Mouse (Mus musculus) embryonic fibroblast, embryonic 13.5 days (primary cell): ENCODE measurements at regions not wholly inside any gene's neighbourhood (a gene's known extent, or its start where the extent isn't known, plus 50 kb on each side); places are given as distances from the start of the nearest gene placed in this dataset.

Experiments
- H3K27ac ChIP-seq: 2 replicates; pipeline ENCODE4 v1.5.1; 2012; ENCODE audit warnings: low read length, control low read depth, inconsistent platforms; ENCODE audit not compliant: insufficient read depth
- H3K4me1 ChIP-seq: 2 replicates; pipeline ENCODE4 v1.6.1; 2011; ENCODE audit warnings: low read length; ENCODE audit not compliant: control insufficient read depth, insufficient read depth
- H3K4me3 ChIP-seq: 2 replicates; pipeline ENCODE4 v1.5.1; 2011; ENCODE audit warnings: mild to moderate bottlenecking, control low read depth, low read length; ENCODE audit not compliant: insufficient read depth
- CTCF ChIP-seq: IDR thresholded peaks from 2 replicates; pipeline ENCODE4 v1.5.1; 2011; ENCODE audit warnings: mild to moderate bottlenecking, control low read depth, low read length, moderate library complexity, borderline replicate concordance; ENCODE audit not compliant: insufficient read depth
- POLR2A ChIP-seq: IDR thresholded peaks from 2 replicates; pipeline ENCODE4 v1.6.1; 2011; ENCODE audit warnings: low read depth, mild to moderate bottlenecking, control low read depth, low read length, moderate library complexity

GRCm38 (mm10) chr15:64434502-64434901 is 374.2 kb upstream of the Fam49b start:
- Histone ChIP-seq H3K27ac (no peak overlapping the region), H3K4me1 (no peaks in the 10 kb centered on the region), H3K4me3 (no peak overlapping the region)
- no peak for TF ChIP-seq POLR2A
- no peak for TF ChIP-seq CTCF

- no peak overlapping the region for H3K4me3 ChIP-seq
- no peaks in the 10 kb centered on the region for H3K4me1 ChIP-seq
- H3K27ac ChIP-seq, result no peak overlapping the region
- TF ChIP-seq POLR2A (no peak), CTCF (no peak)
Measured at GRCm38 (mm10) chr15:64434908-64435307, 374.6 kb upstream of the Fam49b start.

- Histone ChIP-seq H3K27ac (no peak overlapping the region), H3K4me1 (no peaks in the 10 kb centered on the region), H3K4me3 (no peak overlapping the region)
- TF ChIP-seq CTCF (no peak), POLR2A (no peak)
Measured at GRCm38 (mm10) chr15:64445076-64445475, 372.4 kb upstream of the Gm21798 start.

DNA sequence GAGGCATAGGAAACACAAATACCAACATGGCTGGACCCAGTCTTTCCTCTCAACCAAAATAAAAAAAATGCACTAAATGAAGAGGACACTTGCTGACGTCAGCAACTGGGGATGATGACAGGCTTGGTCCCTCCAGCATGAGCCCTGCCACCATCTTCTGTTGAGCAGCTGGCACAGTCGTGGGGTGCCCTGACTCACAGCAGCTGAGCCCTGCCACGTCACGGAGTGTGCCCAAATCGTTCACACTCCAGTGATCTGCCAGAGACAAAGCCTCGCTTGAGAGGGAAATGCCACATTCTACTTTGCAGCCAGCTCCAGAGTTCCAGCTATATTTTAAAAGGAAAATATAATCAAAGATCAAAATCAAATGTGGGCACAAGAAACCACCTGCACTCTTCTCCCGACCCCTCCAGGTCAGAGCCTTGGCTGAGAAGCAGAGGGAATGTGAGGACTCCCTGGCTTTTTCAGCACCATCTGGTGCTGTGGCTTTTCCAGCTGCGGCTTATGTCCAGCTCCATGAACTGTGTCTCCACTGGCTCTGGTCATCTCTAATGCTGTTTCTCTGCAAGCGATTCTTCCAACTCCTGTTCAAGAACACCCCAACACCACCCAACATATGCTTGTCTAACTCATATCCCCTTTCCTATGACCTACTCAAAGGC is 371.0 kb upstream of the Gm21798 start:
- no peaks in the 10 kb centered on the region for H3K4me1 ChIP-seq
- TF ChIP-seq CTCF (no peak), POLR2A (no peak)
- no peak overlapping the region for H3K27ac ChIP-seq
- H3K4me3 ChIP-seq, result no peak overlapping the region

- no peak overlapping the region for H3K4me3 ChIP-seq
- H3K27ac ChIP-seq, result no peak overlapping the region
- TF ChIP-seq POLR2A (no peak), CTCF (no peak)
- H3K4me1 ChIP-seq, result no peaks in the 10 kb centered on the region
Measured at GRCm38 (mm10) chr15:64447239-64447952, 370.1 kb upstream of the Gm21798 start.

DNA sequence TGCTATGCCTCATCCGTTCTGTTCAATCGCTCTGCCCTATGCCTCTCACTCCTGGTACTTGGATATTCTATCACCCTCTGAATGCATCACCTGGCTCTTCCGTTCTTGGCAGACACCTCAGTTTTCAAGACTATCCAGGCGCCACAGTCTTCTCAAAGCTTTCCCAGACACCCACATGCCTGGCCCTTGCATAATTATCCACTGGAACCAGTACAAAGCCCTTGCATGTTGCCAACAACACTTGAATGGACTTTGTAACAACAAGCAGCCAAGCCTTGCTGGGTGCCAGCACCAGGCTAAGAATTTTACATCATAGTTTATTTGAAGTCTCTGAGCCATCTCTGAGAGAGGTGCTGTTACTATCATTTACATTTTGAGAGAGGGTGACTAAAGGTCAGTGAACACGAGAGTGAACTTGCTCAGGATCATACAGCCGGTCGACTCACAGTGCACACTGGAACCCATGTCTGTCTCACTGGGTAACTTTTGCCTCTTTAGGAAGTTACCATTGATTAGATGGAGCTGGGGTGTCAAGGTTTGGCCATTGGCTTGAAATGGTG is 368.8 kb upstream of the Gm21798 start:
- no peak for TF ChIP-seq CTCF
- TF ChIP-seq POLR2A, result no peak
- H3K27ac ChIP-seq, result no peak overlapping the region
- H3K4me3 ChIP-seq, result no peak overlapping the region
- H3K4me1 ChIP-seq, result no peaks in the 10 kb centered on the region

- no peak overlapping the region for H3K4me3 ChIP-seq
- no peak for TF ChIP-seq POLR2A
- peaks cover 24% of the 10 kb centered on the region for H3K4me1 ChIP-seq
- H3K27ac ChIP-seq, result peak overlapping the region; percentile 93
Measured at GRCm38 (mm10) chr15:64470743-64471142, 346.8 kb upstream of the Gm21798 start.

- Histone ChIP-seq H3K27ac (peak overlapping the region; percentile 93), H3K4me3 (no peak overlapping the region), H3K4me1 (peaks cover 20% of the 10 kb centered on the region)
- TF ChIP-seq CTCF (no peak), POLR2A (no peak)
Measured at GRCm38 (mm10) chr15:64471597-64471996, 345.9 kb upstream of the Gm21798 start.

- H3K27ac ChIP-seq, result peak overlapping the region; percentile 96
- H3K4me3 ChIP-seq, result no peak overlapping the region
- peaks cover 23% of the 10 kb centered on the region for H3K4me1 ChIP-seq
- TF ChIP-seq POLR2A (no peak), CTCF (no peak)
Measured at GRCm38 (mm10) chr15:64474236-64474635, 343.3 kb upstream of the Gm21798 start.

DNA sequence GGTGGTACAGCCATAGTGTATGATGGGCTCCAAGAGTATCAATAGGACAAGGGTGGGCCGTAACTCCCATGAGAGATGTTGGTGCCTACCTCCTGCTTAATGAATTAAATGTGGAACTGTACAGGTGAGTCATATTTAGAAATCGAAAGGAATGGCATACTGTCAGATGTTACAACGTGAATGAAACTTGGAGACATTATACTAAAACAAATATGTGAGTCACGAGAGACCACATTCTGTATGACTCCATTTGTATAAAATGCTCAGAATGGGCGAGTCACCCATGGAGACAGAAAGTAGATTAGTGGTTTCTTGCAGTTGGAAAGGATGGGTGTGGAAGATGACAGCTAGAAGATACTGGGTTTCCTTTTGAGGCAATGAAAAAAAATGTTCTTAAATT is 340.4 kb upstream of the Gm21798 start:
- TF ChIP-seq CTCF (no peak), POLR2A (no peak)
- Histone ChIP-seq H3K4me1 (peaks cover 23% of the 10 kb centered on the region), H3K4me3 (no peak overlapping the region), H3K27ac (peak overlapping the region; percentile 98)
